Mouse (Mus musculus) ES-E14 (cell line): ENCODE data around the gene Stpg2.

ENCODE experiments used
- CHD2 ChIP-seq: IDR thresholded peaks from 2 replicates; pipeline ENCODE4 v1.6.1; 2014; ENCODE audit warnings: mild to moderate bottlenecking, low read depth, low read length, inconsistent platforms
- MAFK ChIP-seq: IDR thresholded peaks from 2 replicates; pipeline ENCODE4 v1.6.1; 2014; ENCODE audit warnings: mild to moderate bottlenecking, low read depth, low read length, inconsistent platforms; ENCODE audit not compliant: insufficient read depth
- ZC3H11A ChIP-seq: IDR thresholded peaks from 2 replicates; pipeline ENCODE4 v1.6.1; 2012; ENCODE audit warnings: low read depth, mild to moderate bottlenecking, inconsistent platforms, low read length, borderline replicate concordance

DNA sequence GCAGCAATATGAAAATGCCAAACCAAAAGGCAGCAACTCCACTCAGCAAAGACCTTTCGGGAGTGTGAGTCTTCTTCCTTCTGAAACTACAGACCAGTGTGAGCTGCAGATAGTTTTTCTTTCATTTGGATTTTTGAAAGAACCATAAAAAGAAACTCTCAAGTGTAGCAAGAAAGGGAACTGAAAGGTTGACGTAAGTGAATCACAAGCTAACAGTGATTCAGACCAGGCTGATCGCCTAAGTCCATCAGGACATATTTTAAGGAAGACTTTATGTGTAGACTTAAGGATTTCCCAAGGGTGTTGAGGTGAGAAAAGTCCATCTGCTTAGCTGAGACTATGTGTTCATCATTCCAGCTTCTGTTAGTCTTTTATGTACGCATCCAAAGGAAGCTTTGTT, 533.9 kb downstream of the Stpg2 start:
- TF ChIP-seq MAFK (no peak), CHD2 (no peak), ZC3H11A (no peak)
